Mouse (Mus musculus) MN1 (cell line): ENCODE measurements around the gene Cox5a.
A peak's percentile ranks its signal among the peaks of the same experiment; 100 is the strongest.

Experiments
- DNase-seq: peaks from one replicate; pipeline ENCODE4 v3.0.0-alpha.2; 2016; ENCODE audit warnings: low spot score

The Cox5a gene

DNA sequence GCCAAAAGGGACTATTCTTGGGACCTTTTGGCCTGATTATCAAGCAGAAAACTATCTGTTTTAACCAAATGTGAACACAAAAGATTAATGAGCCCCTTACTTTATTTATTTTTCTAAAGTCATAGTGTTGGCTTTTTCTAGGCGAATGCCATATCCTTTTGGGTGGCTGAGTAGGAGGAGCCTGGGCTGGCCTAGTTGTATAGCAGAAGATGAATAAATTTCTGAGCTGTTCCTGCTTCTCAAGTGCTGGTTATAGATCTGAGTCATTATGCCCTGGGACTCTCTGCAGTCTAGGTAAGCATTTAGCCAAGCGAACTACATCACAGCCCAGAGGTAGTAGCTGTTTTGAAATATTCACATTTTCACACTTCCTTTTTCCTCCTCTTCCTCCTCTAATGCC lies 4.4 kb downstream of the Cox5a start:
- no peak for DNase-seq

DNA sequence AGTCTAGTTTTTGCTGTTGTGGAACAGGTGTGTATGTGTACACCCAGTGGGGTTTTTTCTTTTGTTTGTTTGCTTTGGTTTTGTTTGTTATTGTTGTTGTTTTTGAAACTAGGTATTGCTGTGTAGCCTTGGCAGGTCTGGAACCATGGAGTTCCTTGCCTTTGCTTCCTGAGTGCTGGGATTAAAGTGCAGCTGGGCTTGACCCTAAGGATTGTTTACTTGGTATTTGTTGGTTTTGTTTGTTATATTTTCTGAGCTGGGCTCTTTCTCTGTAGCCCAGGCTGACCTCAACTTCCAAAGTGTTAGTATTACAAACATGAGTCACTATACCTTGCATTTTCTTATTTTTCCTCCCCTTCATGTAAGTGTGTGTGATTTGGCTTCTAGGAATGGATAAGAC lies 5.4 kb downstream of the Cox5a start:
- no peak for DNase-seq

DNA sequence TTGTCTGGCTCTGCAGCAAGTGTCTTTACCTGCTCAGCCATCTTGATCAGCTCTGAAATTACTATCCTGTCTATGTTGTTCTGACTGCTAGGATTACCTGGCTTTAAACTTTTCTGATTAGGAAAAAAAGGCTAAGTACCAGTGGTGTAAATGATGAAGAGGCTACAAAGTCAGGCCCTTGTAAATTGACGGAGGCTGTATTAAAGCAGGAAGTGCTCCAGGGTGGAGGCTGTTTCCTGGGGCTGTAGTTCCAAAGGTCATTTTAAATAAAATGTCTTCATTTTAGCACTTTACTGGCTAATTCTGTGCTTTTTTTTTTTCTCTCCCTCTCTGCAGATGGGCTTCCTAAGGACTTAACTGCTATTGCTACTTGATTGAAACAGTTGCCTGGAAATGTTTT lies 10.9 kb downstream of the Cox5a start:
- DNase-seq, result no peak

DNA sequence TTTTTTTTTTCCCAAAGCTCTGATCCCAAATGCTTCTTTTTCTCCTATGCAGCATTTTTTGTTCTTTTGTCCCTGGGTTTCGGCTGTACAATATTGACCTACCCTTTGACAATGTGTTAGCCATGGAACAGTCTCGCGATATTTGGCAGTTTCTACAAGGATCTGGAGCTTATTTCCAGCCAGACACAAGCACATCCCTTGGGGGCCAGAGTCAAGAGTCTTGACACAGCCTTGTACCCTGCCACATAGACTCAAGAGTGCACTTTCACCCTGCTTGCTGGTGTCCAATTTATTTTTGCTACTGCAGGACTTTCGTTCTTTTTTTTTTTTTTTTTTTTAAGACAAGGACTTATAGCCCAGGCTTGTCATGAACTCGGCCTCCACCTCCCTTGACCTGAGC lies 15.3 kb downstream of the Cox5a start:
- DNase-seq, result no peak

DNA sequence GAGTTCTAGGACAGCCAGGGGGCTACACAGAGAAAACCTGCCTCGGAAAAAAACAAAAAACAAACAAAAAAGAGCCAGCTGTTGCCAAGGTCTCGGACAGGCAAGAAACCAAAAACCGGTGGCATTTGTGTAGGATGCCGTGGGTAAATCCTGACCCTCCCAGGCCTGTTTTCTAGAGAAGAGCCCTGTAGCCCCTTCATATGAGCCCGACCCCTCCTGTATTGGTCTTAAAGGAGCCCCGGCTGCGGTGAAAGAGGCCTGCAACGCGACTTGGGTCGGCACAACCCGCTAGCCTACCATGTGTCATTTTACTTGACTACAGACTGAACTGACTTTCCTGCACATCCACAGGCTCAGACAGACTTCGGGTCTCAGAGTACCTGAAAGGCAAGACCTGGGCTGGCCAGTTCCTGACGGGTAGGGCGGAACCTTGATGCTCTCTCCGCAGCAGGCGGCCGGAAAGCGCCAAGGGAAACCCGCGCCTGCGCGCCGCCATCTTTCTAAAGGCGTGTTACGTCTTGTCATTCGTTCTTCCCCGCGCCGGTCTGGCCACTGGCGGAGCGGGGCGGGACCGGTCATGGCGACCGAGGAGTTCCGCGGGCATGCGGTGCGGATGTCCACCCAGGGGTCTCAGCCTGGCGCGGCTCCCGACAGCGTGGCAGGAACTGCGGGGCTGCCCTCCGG lies 16.1 kb downstream of the Cox5a start, which contains the start of gene Fam219b:
Gene Fam219b, plus strand, starts transcription at position 485 of the 684 bp plus-strand sequence.
- DNase-seq, result peak; percentile 90

DNA sequence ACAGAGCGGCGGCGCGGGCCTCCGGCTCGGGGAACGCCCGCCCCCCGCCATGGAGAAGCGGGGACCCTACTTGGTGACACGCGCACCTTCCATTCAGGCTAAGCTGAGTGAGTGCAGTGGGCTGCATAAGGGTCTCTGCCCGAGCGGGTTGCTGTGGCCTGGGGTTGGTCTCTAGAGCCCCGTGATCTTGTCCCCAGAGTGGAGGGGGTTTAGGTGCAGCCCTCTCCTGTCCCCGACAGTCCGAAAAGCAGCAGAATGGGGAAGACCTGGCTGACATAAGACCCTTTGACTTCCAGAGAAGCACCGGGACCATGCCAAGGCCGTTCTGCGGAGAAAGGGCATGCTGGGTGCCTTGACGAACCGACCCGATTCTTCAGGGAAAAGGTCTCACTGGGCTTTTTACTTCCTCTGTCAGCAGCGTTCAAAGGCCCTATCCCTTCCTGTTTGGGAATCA lies 16.7 kb downstream of the Cox5a start:
- DNase-seq, result no peak

DNA sequence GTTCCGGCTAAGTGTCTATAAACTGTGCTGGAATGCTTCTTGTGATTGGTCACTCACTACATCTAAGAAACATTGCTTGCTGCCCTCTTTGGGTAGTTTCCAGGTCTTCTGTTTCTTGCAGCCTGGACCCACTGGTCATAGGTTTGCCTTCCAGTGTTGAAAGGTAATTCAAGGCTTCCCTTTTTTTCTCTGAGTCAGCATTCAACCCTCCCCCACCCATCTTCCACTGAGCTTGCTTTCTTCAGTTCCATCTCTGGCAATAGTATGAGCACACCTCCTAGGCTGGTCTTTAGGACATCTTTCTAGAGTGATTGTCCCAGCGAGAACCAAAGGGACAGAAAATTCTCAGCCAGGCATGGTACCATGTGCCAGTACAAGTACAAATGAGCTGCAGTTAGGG lies 18.5 kb downstream of the Cox5a start:
- DNase-seq, result no peak

DNA sequence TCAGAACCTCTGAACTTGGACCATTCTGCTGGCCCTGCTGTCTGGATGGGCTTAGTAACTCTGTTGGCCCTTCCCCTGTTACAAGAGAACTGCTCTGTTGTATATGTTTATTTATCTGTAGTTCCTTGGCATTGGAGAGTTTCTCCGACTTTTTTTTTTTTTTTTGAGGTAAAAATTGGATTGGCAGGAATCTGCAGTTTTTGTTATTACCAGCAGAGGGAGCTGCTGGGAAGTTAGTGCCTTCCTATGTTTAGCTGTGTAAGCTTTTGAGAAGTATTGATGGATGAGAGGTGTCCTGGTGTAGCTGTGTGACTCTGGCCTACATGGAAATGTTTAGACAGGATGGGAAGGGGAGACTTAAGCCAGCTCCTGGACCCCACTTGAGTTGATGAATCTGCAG lies 20.2 kb downstream of the Cox5a start:
- peak; percentile 78 for DNase-seq

DNA sequence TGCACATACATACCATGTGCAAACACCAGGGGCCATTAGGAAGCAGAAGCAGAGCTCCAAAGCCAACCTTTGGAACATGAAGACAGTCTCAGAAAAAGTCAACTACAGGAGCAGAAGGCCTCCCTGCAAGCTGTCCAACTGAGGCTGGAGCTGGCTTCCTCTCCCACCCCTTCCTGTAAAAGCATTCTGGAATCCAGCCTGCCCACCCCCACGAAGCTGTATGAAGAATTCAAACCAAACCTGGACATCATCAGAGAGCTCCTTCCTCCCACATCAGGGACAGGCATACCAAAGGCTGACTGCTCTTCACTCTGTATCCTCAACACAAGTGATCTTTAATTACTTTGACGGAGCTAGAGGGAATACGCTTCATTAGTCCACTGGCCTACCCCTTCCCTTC lies 22.9 kb downstream of the Cox5a start:
- DNase-seq, result no peak

DNA sequence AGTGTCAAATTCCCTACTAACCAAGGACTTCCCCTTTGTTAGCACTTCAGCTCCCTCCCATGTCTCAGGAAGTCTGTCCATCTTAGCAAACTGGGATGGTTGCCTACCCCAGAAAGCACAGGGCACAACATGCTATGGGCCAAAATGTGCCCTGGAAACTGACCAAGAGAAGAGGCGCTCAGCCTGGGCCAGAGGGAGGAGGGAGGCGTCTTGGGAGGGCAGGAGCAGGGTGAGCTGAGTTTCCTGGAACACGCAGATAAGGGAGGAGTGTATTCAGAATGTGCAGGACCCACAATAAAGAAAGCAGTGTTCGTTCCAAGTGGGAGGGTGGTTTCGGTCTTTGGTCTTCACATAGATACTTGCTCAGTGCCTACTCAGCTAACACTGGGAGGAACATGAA lies 26.2 kb downstream of the Cox5a start:
- no peak for DNase-seq

DNA sequence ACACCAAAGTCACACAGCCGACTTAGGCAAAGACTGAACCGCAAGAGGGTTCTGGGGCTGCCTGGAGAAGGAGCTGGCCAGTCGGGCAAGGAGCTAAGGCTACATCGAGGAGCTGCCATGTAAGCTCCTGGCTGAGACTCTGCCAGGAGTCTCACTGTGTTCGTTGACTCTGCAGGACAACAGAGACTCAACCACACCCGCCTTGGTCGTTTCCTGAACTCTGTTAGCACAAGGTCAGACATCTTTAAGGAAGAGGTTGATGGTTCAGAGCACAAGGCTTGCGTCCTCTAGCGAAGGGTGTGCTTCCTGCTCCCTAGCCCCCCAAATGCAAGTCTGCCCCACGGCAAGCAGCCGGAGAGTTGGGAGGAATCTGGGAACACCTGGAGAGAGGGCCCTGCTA lies 26.8 kb downstream of the Cox5a start:
- DNase-seq, result no peak

DNA sequence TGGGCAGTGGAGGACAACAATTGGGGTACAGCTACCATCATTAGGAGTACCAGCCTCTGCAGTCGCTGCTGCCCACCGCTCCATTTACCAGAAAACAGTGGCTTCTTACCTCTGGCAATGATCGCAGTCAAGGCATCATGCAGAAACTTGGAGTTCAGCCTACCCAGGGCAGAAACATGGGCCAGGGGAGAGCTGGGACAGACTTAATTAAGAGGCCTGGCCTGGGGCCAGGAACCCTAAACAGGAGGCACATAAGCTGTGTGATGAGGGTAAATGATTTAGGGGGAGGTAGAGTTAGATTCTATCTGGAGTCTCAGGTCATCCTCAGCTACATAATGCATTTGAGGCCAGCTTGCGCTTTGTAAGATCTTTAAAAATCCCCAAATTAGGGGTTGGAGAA lies 28.1 kb downstream of the Cox5a start:
- DNase-seq, result peak; percentile 67

DNA sequence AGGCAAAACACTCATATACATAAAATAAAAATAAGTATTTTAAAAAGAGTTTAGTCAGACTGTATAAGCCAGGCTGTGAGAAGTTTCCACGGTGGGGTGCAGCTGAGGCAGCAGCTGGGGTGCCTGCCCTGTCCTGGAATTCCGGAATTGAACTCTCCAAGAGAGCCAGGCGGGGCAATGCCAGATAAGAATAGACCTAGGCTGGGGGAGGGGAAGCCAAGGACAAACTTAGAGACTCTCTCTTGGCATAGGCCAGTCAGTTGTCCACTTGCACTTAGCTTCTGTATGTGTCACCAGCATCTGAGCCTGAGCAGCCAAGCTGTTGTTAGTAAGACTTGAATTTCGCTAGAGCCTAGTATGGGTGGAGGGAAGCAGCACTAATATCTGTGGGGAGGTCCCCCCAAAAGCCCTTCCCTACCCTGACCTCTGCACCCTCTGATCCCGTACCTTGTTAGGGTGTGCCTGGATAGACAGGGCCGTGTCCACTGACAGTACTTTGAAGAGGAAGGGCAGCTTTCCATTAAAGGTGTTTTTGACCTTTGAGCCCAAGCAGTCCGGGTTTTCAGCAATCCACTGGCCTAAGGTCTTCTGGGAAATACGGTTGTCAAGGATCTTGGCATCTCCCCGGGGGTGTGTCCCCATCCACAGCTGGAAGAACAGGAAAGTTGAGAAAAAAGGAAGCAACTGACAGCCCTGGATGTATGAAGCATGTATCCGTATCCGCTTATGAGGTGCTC lies 29.2 kb downstream of the Cox5a start:
- DNase-seq, result no peak

DNA sequence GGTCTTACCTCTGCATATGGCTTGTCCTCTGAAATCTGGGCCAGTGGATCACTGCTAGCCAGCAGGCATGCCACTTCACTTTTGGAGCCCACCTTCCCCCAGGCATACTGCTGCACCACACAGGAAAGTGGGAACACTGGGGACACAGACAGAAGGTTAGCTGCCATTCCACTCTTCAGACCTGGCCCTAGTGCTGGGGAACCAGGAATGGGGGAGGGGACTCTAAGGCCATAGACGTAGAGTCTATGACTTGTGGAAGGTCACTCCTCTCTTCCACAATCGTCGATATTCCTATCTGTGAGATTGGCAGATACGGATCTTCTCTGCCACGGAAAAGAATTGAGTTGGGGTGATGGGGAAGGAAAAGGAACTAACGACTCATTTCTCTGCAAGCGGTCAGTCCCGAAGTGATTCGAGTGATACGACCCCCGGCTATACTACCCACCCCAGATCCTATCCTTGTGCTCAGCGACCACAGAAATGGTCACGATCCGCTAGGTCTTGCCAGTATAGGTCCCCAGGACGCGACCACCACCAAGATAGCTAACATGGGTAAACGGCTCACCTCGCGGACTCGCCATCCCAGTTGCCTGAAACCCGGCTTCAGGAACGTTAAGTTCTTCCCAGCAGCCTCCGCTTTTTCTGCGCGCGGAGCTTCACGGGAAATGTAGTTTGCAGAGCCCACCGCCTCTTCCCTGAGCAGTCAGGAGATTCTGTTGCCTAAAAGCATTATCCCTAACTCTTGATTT lies 31.2 kb downstream of the Cox5a start, which contains the start of gene Mpi:
Gene Mpi, minus strand, starts transcription at position 625 of the 749 bp plus-strand sequence.
- peak; percentile 78 for DNase-seq

DNA sequence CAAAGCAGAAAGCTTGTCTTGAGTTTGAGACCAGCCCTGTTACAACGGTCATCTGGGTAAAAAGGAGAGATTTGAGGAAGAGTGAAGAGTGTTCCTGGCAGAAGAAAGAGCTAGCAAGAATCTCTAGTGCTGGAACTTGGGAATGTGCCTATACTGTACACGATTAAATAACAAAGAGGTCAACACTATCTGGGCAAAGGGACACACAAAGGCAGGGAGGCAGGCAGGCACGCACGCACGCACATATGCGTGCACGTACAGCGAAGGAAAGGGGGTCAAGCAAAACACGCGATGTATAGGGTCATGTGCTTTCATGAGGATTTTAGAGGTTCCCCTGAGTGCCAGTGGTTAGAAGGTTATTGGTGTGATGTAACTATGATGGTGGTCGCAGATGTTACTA lies 32.0 kb downstream of the Cox5a start:
- DNase-seq, result no peak

DNA sequence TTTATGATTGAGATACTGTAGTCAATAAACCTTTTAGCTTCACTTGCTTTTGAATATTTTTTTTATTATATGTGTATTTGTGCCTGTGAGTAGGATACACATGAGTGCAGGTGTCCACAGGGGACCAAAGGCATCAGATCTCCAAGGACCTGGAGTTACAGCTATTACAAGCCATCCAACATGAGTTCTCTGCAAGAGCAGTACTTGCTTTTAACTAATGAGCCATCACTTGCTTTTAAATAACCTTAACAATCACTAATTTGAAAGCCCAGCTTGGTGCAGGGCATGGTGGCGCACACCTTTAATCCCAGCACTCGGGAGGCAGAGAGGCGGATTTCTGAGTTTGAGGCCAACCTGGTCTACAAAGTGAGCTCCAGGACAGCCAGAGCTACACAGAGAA lies 33.7 kb downstream of the Cox5a start:
- DNase-seq, result no peak

DNA sequence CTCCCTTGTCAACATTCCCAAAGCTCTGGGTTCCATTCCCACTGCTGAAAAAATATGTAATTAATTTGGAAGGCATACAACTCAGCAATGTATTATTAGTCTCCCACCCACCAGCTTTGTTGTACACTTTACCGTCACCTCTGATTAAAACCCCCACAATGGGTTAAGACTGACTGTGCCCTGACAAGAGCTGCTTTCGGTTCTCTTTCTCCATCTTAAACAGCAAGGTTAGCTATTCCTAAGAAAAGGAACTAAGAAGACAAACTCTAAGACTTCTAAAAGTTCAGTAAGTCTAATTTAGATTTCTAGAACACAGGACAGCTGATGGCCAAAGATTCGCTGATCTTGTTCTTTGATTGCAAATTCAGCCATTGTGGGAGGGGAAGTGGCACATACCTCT lies 36.1 kb downstream of the Cox5a start:
- DNase-seq, result no peak

DNA sequence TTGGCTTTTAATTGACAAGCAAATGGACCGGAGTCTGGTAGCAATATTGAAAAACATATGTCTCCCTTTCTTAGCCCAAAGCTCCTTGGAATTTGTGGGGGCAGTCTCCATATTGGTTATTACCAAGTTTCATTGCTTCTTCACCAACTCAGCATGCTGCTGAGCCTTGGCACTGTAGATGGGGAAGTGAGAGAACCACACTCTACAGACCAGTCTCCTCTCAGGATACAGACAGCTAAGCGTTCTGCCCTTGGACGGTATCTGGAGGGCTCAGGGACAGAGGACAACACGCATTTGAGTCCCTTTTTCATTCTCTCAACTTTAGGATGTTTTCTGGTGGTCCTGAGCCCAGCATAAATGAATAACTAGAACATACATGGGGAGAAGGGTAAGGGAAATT lies 37.6 kb downstream of the Cox5a start:
- no peak for DNase-seq

DNA sequence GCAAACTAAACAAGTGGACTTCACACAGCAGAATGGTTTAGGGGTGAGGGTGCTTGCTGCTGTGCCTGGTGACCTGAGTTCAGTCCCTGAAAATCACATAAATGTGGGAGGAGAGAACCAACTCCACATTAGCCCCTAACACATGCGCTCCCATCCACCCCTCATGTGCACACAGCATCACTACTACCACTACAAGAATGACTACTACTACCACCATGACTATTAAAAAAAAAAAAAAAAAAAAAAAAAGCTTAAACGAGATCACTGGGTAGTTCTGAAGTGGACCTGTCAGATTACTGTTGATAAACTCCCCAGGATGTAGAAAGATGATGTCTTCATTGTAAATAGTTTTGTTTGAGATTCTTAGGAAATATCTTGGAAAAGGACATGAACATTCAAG lies 38.5 kb downstream of the Cox5a start:
- no peak for DNase-seq

DNA sequence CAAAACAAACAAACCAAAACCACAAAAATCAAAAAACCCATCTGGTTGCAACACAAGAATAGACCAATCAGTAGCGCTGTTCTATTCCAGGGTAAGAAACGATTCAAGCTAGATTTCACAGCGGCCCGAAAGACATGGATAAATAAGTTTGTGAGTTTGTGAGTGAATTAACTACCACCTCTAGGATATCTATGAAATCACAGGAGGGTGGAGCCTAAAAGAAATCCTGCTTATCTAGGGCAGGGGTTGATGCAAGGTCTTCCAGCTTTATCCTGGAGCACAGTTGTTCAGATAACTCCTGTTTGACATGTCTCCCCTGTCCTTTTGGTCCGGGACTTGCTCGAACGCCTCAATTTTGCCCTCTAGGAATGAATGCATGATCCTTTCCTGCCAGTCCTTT lies 39.2 kb downstream of the Cox5a start:
- DNase-seq, result no peak

DNA sequence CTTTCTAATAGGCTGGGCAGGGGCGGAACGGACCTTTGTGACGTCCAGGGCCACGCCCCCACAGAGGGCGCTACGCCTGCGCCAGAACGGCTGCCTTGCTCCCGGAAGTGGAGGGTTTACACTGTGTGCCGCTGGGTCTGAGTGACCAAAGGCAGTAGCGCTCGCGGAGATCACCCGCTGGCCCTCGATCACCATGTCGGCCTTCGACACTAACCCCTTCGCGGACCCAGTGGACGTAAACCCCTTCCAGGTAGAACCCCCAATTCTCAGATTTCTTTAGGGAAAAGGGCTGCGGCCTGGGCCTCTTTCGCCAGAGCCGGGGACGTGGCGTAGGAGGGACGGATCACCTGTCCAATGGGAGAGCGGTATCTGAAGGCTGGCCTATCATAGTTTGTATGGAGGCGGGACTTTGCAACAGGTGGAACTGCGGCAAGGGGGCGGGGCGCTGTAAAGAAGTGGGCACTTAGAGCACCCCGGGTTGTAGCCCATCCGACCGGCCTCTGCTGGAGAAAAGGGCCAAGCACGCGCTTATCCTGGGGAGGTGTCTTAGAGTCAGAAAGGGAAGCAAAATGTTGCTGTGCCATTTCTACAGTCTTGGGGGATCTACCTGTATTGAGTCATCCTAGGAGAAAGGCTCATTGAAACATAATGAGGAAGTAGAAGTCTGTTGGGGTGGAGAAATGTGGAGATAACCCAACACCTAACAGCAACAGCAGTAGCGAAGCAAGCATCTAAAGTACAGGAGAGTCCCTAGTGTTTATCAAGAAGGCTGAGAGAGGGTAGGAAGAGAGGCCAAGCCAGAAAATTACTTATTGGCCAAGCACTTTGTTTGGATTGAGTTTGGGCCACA lies 40.0 kb downstream of the Cox5a start, which contains the start of gene Scamp2:
Gene Scamp2, plus strand, starts transcription at position 83 of the 850 bp plus-strand sequence.
- DNase-seq, result peak; percentile 91

DNA sequence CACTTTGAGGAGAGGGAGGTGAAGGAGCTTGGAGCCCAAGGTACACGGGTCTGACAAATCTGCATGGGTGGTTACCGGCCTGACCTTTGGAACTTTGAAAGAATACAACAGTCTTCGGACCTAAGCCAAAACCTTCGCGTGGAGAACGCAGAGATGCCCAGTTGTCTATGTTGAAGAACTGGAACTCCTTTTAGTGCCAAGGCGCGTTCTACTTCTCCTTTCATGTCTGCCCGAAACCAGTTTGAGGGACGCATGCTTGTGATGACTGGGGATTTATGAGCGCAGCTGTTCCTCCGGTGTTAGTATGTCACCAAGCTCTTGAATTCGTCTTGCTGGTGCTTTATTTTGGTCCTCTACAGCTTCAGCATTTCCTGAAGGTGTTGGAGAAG lies 40.6 kb downstream of the Cox5a start:
- DNase-seq, result no peak
